23 mouse cellular contexts compared by ENCODE assay signal in the genomic region with DNA sequence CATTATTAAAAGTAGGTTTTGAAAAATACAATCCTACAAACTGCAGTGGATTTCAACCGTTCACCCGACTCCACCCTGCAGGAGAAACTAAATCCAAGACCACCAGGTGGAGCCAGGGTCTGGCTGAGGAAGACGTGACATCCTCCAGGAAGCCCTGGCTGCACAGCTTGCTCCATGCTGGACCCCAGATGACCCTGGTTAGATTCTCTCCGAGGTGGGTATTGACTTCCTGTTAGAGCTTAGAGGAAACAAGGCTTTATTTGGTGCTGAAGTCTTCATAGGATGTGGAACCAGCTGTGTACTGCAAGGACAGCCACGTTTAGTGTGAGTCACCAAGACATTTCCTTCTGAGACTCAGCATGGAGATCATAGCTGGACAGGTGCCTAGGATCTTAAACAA. TPM values are rescaled to one million over a fixed set of nuclear protein-coding genes. Genes with fewer than 3 reads are reported as not detected.
DNase-seq lines count a peak whose midpoint lies in the region; ATAC-seq and TF ChIP-seq lines count a peak whose summit lies in the region.
"Had no signal": no experiment of that assay in that cellular context is flagged by ENCODE, and none has a peak within 500 bp of the region (broad histone marks: within the 10 kb centered on the region; RNA-seq: fewer than 3 reads in every experiment).

No protein-coding gene starts in this region.

- WGBS in heart, embryonic 12.5 days = 59% methylated on average over 5 of the region's 5 CpGs
- 66% methylated on average over 5 of the region's 5 CpGs for WGBS in kidney, embryonic 15.5 days
- 50% methylated on average over 5 of the region's 5 CpGs for WGBS in lung, adult 2 months

- no peak overlapping the region for H3K9ac ChIP-seq in heart, embryonic 12.5 days
- H3K9ac ChIP-seq in kidney, embryonic 15.5 days = no peak overlapping the region
- H3K9ac ChIP-seq: hindbrain, embryonic 13.5 days had no signal

- no peaks in the 10 kb centered on the region for H3K4me1 ChIP-seq in heart, embryonic 12.5 days (replicated peaks)
- H3K4me1 ChIP-seq in kidney, embryonic 15.5 days = no peaks in the 10 kb centered on the region
- H3K4me1 ChIP-seq in lung, adult 2 months (ENCODE audit: control insufficient read depth, insufficient read depth, low read length) = no peaks in the 10 kb centered on the region
- H3K4me1 ChIP-seq: hindbrain, embryonic 13.5 days had no signal

- DNase-seq in heart, adult 8-10 months (ENCODE audit: low spot score) = peak; percentile 6
- peak; percentile 34 for DNase-seq in kidney, postnatal 14 days
- peak; percentile 16 for DNase-seq in lung, postnatal 10 days
- no peak for DNase-seq in lung, adult 2 months
- DNase-seq in left cerebral cortex, adult 2 months (ENCODE audit: extremely low spot score in 1 of 2, low spot score in 2 of 2) = no peak
- DNase-seq: embryo, embryonic 11 days; gastrocnemius, postnatal 36 days; right cerebral cortex, adult 18-20 months; thymus, adult 2 months had no signal

- H3K4me3 ChIP-seq in heart, embryonic 12.5 days = no peak overlapping the region
- no peak overlapping the region for H3K4me3 ChIP-seq in kidney, embryonic 15.5 days (replicated peaks)
- no peak overlapping the region for H3K4me3 ChIP-seq in lung, adult 2 months (replicated peaks; ENCODE audit: extremely low read depth, low read depth, low read length)
- no peak overlapping the region for H3K4me3 ChIP-seq in left cerebral cortex, adult 2 months
- H3K4me3 ChIP-seq: hindbrain, embryonic 13.5 days; megakaryocyte, embryonic 14.5 days had no signal

- no peaks in the 10 kb centered on the region for H3K27me3 ChIP-seq in heart, embryonic 12.5 days (replicated peaks)
- no peaks in the 10 kb centered on the region for H3K27me3 ChIP-seq in kidney, embryonic 15.5 days
- H3K27me3 ChIP-seq: hindbrain, embryonic 13.5 days had no signal

- no peak overlapping the region for H3K27ac ChIP-seq in heart, embryonic 12.5 days (ENCODE audit: poor library complexity, severe bottlenecking)
- H3K27ac ChIP-seq in kidney, embryonic 15.5 days = no peak overlapping the region
- H3K27ac ChIP-seq in left cerebral cortex, adult 2 months = no peak overlapping the region
- H3K27ac ChIP-seq: hindbrain, embryonic 13.5 days had no signal

- no peak for TF ChIP-seq POLR2A in lung, adult 2 months (IDR thresholded peaks at IDR 0.05; ENCODE audit: borderline replicate concordance, extremely low read depth, low read depth, low read length)

- no peaks in the 10 kb centered on the region for H3K36me3 ChIP-seq in heart, embryonic 12.5 days
- no peaks in the 10 kb centered on the region for H3K36me3 ChIP-seq in kidney, embryonic 15.5 days
- H3K36me3 ChIP-seq: hindbrain, embryonic 13.5 days had no signal

- no peak for ATAC-seq in heart, embryonic 12.5 days (ENCODE audit: insufficient number of reproducible peaks, low FRiP score)
- ATAC-seq in kidney, embryonic 15.5 days (replicated peaks; ENCODE audit: low FRiP score) = no peak
- ATAC-seq: forebrain, embryonic 14.5 days; midbrain, embryonic 16.5 days had no signal

- intact Hi-C loops in left cerebral cortex, adult 2 months (cut with DNase I) = no loop called here

- no peak overlapping the region for H3K4me2 ChIP-seq in heart, embryonic 12.5 days
- no peak overlapping the region for H3K4me2 ChIP-seq in kidney, embryonic 15.5 days
- H3K4me2 ChIP-seq: hindbrain, embryonic 13.5 days had no signal

- no peak for TF ChIP-seq CTCF in lung, adult 2 months (IDR thresholded peaks at IDR 0.05; ENCODE audit: insufficient read depth, low read length)
- TF ChIP-seq CTCF in left cerebral cortex, adult 2 months (IDR thresholded peaks at IDR 0.05) = no peak; the same call in 1 of the 2 replicates

- H3K9me3 ChIP-seq in heart, embryonic 12.5 days (replicated peaks) = peaks cover 13% of the 10 kb centered on the region
- H3K9me3 ChIP-seq in kidney, embryonic 15.5 days (replicated peaks) = 0 out of 2 replicates have a peak, but pooled peaks cover 4% of the 10 kb centered on the region

RNA-seq across cellular contexts. Expression of a gene that starts 13.7 kb away (rescaled TPM):
- total RNA-seq in heart, adult 8-10 months (2022) = not detected
- 0.45 TPM in 2 replicates for polyA plus RNA-seq in heart, embryonic 12.5 days (2016; fragmentation: Nextera tagmentation; extraction: Ambion mirVana)
- polyA plus RNA-seq in kidney, embryonic 15.5 days (2015; fragmentation: Nextera tagmentation; extraction: Ambion mirVana) = not detected in 2 replicates
- polyA plus RNA-seq in lung, adult 2 months (2012; rRNA removed) = not detected in 2 replicates
- not detected for total RNA-seq in left cerebral cortex, adult 2 months (2021)
- total RNA-seq: ES-E14; gastrocnemius, postnatal 36 days; layer of hippocampus, postnatal 10 days; left cerebral cortex, postnatal 10 days had no signal
- polyA plus RNA-seq: forebrain, embryonic 14.5 days; hindbrain, embryonic 13.5 days; intestine, embryonic 14.5 days; limb, embryonic 14.5 days; liver, embryonic 16.5 days; midbrain, embryonic 16.5 days; small intestine, adult 2 months had no signal

RNA-seq across cellular contexts. Expression of a gene that starts 32.5 kb away (rescaled TPM):
- total RNA-seq in heart, adult 8-10 months (2022) = not detected
- not detected in 2 replicates for polyA plus RNA-seq in heart, embryonic 12.5 days (2016; fragmentation: Nextera tagmentation; extraction: Ambion mirVana)
- not detected in 2 replicates for polyA plus RNA-seq in kidney, embryonic 15.5 days (2015; fragmentation: Nextera tagmentation; extraction: Ambion mirVana)
- not detected in 2 replicates for polyA plus RNA-seq in lung, adult 2 months (2012; rRNA removed)
- under 1 TPM; 0.32 to 0.33 TPM for total RNA-seq in left cerebral cortex, adult 2 months (2021)
- total RNA-seq: gastrocnemius, postnatal 36 days; layer of hippocampus, postnatal 10 days; left cerebral cortex, postnatal 10 days had no signal
- polyA plus RNA-seq: forebrain, embryonic 14.5 days; heart, embryonic 14.5 days; hindbrain, embryonic 13.5 days; intestine, embryonic 14.5 days; liver, embryonic 16.5 days; small intestine, adult 2 months had no signal

RNA-seq across cellular contexts. Expression of a gene that starts 49.0 kb away (rescaled TPM):
- 10 to 100 TPM; 65.2 to 74.9 (median 70.8) TPM for total RNA-seq in heart, adult 8-10 months (2022)
- 208 and 210 TPM in 2 replicates for polyA plus RNA-seq in heart, embryonic 12.5 days (2016; fragmentation: Nextera tagmentation; extraction: Ambion mirVana)
- polyA plus RNA-seq in kidney, embryonic 15.5 days (2015; fragmentation: Nextera tagmentation; extraction: Ambion mirVana) = 255 and 262 TPM in 2 replicates
- polyA plus RNA-seq in lung, adult 2 months (2012; rRNA removed) = 206 and 228 TPM in 2 replicates
- 100 to 1,000 TPM; 248 to 254 TPM for total RNA-seq in left cerebral cortex, adult 2 months (2021)

Comparison
In these comparisons a context has a peak if more than half of its experiments do, and no peak if none do; other contexts are left out.
1. DNase-seq: peak in heart, adult 8-10 months (single experiment), kidney, postnatal 14 days (single experiment) and lung, postnatal 10 days (single experiment); none in lung, adult 2 months (single experiment) and left cerebral cortex, adult 2 months (0 of 2).